Comparison of ENCODE assay signal across 9 mouse cellular contexts in genomic region chr1:39941237-39942179, GRCm38 (mm10). TPM values are rescaled to one million over a fixed set of nuclear protein-coding genes. Genes with fewer than 3 reads are reported as not detected.
DNase-seq lines count a peak whose midpoint lies in the region; ATAC-seq and TF ChIP-seq lines count a peak whose summit lies in the region.
"Had no signal": no experiment of that assay in that cellular context is flagged by ENCODE, and none has a peak within 500 bp of the region (broad histone marks: within the 10 kb centered on the region; RNA-seq: fewer than 3 reads in every experiment).

No protein-coding gene starts in this region.

- H3K4me1 ChIP-seq in midbrain, embryonic 16.5 days (ENCODE audit: control insufficient read depth, insufficient read depth, low read length), result peaks cover 86% of the 10 kb centered on the region

- ATAC-seq in midbrain, embryonic 16.5 days, result no peak

- no peak for DNase-seq in layer of hippocampus, adult 2 months (ENCODE audit: low spot score in 2 of 2)
- no peak for DNase-seq in layer of hippocampus, postnatal 14 days (ENCODE audit: low spot score in 2 of 2)
- peak; percentile 45 for DNase-seq in adrenal gland, postnatal 25 days
- peak; percentile 71 to 76 for DNase-seq in cerebellum, postnatal 25 days
- DNase-seq in gastrocnemius, postnatal 4 days (ENCODE audit: low spot score in 2 of 2), result no peak
- no peak for DNase-seq in liver
- no peak for DNase-seq in thymus, adult 18-20 months

- H3K4me2 ChIP-seq in midbrain, embryonic 16.5 days (ENCODE audit: low read length), result no peak overlapping the region

- WGBS in midbrain, embryonic 16.5 days, result 70% methylated on average over 10 of the region's 10 CpGs

- no peaks in the 10 kb centered on the region for H3K9me3 ChIP-seq in midbrain, embryonic 16.5 days (replicated peaks; ENCODE audit: control insufficient read depth, low read length, poor library complexity, severe bottlenecking)

- H3K9ac ChIP-seq in midbrain, embryonic 16.5 days (ENCODE audit: low read depth, low read length), result no peak overlapping the region

- H3K27me3 ChIP-seq in midbrain, embryonic 16.5 days (ENCODE audit: control insufficient read depth, insufficient read depth, low read depth, low read length), result no peaks in the 10 kb centered on the region

- H3K36me3 ChIP-seq in midbrain, embryonic 16.5 days (ENCODE audit: control insufficient read depth, insufficient read depth, low read length), result no peaks in the 10 kb centered on the region

- peak overlapping the region; percentile 95 for H3K27ac ChIP-seq in layer of hippocampus, adult 2 months
- H3K27ac ChIP-seq in midbrain, embryonic 16.5 days (ENCODE audit: low read length), result peak overlapping the region; percentile 30; the same call in 1 of the 2 replicates
- H3K27ac ChIP-seq: macrophage had no signal

- H3K4me3 ChIP-seq in layer of hippocampus, adult 2 months, result no peak overlapping the region
- H3K4me3 ChIP-seq in midbrain, embryonic 16.5 days (ENCODE audit: low read depth, low read length), result no peak overlapping the region

- TF ChIP-seq CTCF in layer of hippocampus, adult 2 months (conservative IDR thresholded peaks at IDR 0.05), result no peak

RNA-seq across cellular contexts. Expression of gene Map4k4, which starts 40.8 kb away (rescaled TPM):
- total RNA-seq in layer of hippocampus, adult 2 months (2021), result 100 to 1,000 TPM; 134 to 145 TPM
- total RNA-seq in layer of hippocampus, postnatal 14 days (2021), result 100 to 1,000 TPM; 230 to 243 TPM
- total RNA-seq in adrenal gland, postnatal 25 days (2021), result 121 and 138 TPM in 2 replicates
- polyA plus RNA-seq in midbrain, embryonic 16.5 days (2015; fragmentation: Nextera tagmentation; extraction: Ambion mirVana), result 31.4 and 38.4 TPM in 2 replicates
- total RNA-seq in gastrocnemius, postnatal 4 days (2021), result 100 to 1,000 TPM; 156 to 168 TPM

Comparison
In these comparisons a context has a peak if more than half of its experiments do, and no peak if none do; other contexts are left out.
1. DNase-seq: peak in adrenal gland, postnatal 25 days (single experiment) and cerebellum, postnatal 25 days (2 of 2); none in layer of hippocampus, adult 2 months (0 of 2), layer of hippocampus, postnatal 14 days (0 of 2), gastrocnemius, postnatal 4 days (0 of 2), liver (single experiment) and thymus, adult 18-20 months (0 of 2).